8 mouse cellular contexts compared by ENCODE assay signal in the genomic region with DNA sequence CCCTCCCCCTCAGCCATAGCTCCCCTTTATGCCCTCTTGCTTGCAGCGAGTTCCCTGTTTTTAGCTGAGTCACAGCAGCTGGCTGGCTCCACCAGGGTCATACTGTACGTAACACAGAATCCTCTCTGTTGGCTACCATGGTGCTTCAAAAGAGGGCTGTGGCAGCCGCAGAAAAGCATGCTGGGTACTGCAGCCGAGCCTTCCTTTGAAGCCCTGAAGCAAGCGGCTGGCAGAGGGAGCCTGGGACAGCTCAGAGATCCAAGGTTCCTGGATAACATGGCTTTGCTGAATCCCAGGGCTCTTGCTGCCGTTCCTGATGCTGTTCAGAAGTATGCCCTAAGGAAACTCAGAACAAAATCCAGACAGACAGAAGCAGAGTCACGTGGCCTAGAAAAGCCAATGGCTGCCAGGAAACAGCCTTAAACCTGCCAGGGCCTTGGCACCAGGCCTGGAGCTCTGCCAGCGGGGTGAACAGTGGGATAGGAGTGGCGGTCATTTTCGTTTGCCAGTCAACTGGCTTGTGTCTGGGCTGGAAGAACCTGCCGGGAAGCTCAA.
DNase-seq lines count a peak whose midpoint lies in the region; ATAC-seq and TF ChIP-seq lines count a peak whose summit lies in the region.

No protein-coding gene starts in this region.

- no peak overlapping the region for H3K4me3 ChIP-seq in lung, adult 2 months (replicated peaks; ENCODE audit: extremely low read depth, low read depth, low read length)
- H3K4me3 ChIP-seq in intestine, embryonic 15.5 days (replicated peaks): no peak overlapping the region
- no peak overlapping the region for H3K4me3 ChIP-seq in limb, embryonic 14.5 days (replicated peaks; ENCODE audit: low read length)

- peak; percentile 17 to 21 for DNase-seq in lung, adult 18-20 months
- no peak for DNase-seq in lung, adult 2 months
- peak; percentile 97 for DNase-seq in cerebellum, postnatal 10 days
- DNase-seq in gastrocnemius, postnatal 10 days: peak; percentile 60
- peak; percentile 38 for DNase-seq in limb, embryonic 14.5 days (ENCODE audit: low spot score)
- DNase-seq in right cerebral cortex, adult 18-20 months: peak; percentile 58
- DNase-seq in spleen, postnatal 4 days (ENCODE audit: low spot score in 2 of 2): no peak

- TF ChIP-seq POLR2A in lung, adult 2 months (IDR thresholded peaks at IDR 0.05; ENCODE audit: borderline replicate concordance, extremely low read depth, low read depth, low read length): no peak
- TF ChIP-seq POLR2A in limb, embryonic 14.5 days (IDR thresholded peaks at IDR 0.05; ENCODE audit: borderline replicate concordance, extremely low read depth, insufficient read depth, insufficient read length): no peak

- no peak for TF ChIP-seq CTCF in lung, adult 2 months (IDR thresholded peaks at IDR 0.05; ENCODE audit: insufficient read depth, low read length)

- H3K9ac ChIP-seq in intestine, embryonic 15.5 days: no peak overlapping the region
- no peak overlapping the region for H3K9ac ChIP-seq in limb, embryonic 14.5 days (ENCODE audit: low read depth, low read length, severe bottlenecking)

- no peaks in the 10 kb centered on the region for H3K27me3 ChIP-seq in intestine, embryonic 15.5 days (replicated peaks)
- H3K27me3 ChIP-seq in limb, embryonic 14.5 days (ENCODE audit: control insufficient read depth, insufficient read depth, low read length): no peaks in the 10 kb centered on the region

- H3K4me2 ChIP-seq in intestine, embryonic 15.5 days (replicated peaks): 0 out of 2 replicates have a peak overlapping the region, but pooled peaks have one; percentile 9
- no peak overlapping the region for H3K4me2 ChIP-seq in limb, embryonic 14.5 days (replicated peaks; ENCODE audit: low read depth, low read length, severe bottlenecking)

- H3K36me3 ChIP-seq in intestine, embryonic 15.5 days: no peaks in the 10 kb centered on the region
- no peaks in the 10 kb centered on the region for H3K36me3 ChIP-seq in limb, embryonic 14.5 days (ENCODE audit: control insufficient read depth, insufficient read depth, low read length)

- H3K27ac ChIP-seq in intestine, embryonic 15.5 days: no peak overlapping the region
- H3K27ac ChIP-seq in limb, embryonic 14.5 days (replicated peaks; ENCODE audit: low read depth, low read length): peak overlapping the region; percentile 19; the same call in 1 of the 2 replicates

- 54% methylated on average over 11 of the region's 11 CpGs for WGBS in lung, adult 2 months
- whole genome bisulfite sequencing in intestine, embryonic 15.5 days: 56% methylated on average over 11 of the region's 11 CpGs
- WGBS in limb, embryonic 14.5 days: 49% methylated on average over 11 of the region's 11 CpGs

- ATAC-seq in intestine, embryonic 15.5 days: peak; percentile 39; the same call in 1 of the 2 replicates
- ATAC-seq in limb, embryonic 14.5 days (ENCODE audit: low FRiP score, low read depth): no peak; the same call in 1 of the 2 replicates

- no peaks in the 10 kb centered on the region for H3K9me3 ChIP-seq in intestine, embryonic 15.5 days
- H3K9me3 ChIP-seq in limb, embryonic 14.5 days (ENCODE audit: control insufficient read depth, low read length): no peaks in the 10 kb centered on the region

- H3K4me1 ChIP-seq in lung, adult 2 months (ENCODE audit: control insufficient read depth, insufficient read depth, low read length): no peaks in the 10 kb centered on the region
- H3K4me1 ChIP-seq in intestine, embryonic 15.5 days (replicated peaks): no peaks in the 10 kb centered on the region
- peaks cover 5% of the 10 kb centered on the region; the same call in 1 of the 2 replicates for H3K4me1 ChIP-seq in limb, embryonic 14.5 days (ENCODE audit: control insufficient read depth, insufficient read depth, low read length)

Comparison
In these comparisons a context has a peak if more than half of its experiments do, and no peak if none do; other contexts are left out.
1. DNase-seq: peak in lung, adult 18-20 months (2 of 2), cerebellum, postnatal 10 days (2 of 2), gastrocnemius, postnatal 10 days (single experiment), limb, embryonic 14.5 days (single experiment) and right cerebral cortex, adult 18-20 months (single experiment); none in lung, adult 2 months (single experiment) and spleen, postnatal 4 days (0 of 2).